Mouse (Mus musculus) mesoderm, embryonic 11.5 days (tissue): ENCODE measurements at regions not wholly inside any gene's neighbourhood (a gene's known extent, or its start where the extent isn't known, plus 50 kb on each side); places are given as distances from the start of the nearest gene placed in this dataset.

Source experiments
- DNase-seq: peaks from one replicate; pipeline ENCODE4 v3.0.0-alpha.2; 2012; ENCODE audit warnings: low read depth, low spot score

DNA sequence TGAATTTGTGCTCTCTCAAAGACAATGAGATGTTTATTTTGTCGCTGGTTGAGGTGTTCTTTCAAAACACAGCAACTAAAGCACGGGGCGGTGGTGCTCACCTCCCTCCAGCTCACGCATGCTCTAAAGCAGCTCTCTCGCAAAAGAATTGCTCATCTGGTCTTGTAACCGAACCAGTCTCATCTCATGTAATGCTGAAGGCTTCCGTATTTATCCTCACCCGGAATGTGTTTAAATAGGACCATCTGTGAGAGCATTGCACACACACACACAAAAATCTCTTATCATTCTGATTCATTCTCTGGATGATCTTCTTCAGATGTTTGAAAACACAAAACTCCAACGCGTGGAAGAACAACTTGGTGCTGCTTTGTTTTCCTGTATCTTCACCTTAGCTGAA, 138.4 kb downstream of the Irs2 start:
- no peak for DNase-seq

DNA sequence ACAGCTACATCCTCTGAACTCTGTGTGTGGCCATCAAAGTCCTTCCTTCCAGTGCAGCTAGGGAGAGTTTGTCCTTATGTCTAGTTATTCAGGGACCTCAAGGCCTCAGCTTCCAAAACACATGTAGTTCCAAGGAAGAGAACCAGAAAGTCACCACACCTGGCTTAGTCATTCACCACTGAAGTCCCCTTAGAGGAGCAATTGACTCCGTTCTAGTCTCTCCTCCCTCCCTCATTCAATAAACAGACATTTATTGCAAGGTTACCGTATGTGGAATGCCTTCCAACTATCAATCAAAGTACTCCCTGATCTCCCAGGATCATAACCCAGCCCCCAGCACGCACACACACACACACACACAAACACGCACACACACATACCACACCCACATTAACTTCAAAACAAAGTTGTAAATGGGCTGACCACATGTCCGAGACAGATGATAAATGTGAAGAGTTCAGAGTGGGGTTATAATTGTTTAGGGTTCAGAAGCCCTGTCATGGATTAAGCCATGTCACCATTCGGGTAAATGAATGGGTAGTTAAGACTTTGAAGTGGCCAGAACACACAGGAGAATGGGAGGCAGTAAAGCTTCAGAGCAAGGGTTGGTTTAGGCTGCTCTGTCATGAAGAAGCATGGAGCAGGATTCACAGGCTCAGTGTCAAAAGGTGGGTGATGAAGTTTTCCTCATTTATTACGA, 141.4 kb downstream of the Irs2 start:
- peak; percentile 47 for DNase-seq

DNA sequence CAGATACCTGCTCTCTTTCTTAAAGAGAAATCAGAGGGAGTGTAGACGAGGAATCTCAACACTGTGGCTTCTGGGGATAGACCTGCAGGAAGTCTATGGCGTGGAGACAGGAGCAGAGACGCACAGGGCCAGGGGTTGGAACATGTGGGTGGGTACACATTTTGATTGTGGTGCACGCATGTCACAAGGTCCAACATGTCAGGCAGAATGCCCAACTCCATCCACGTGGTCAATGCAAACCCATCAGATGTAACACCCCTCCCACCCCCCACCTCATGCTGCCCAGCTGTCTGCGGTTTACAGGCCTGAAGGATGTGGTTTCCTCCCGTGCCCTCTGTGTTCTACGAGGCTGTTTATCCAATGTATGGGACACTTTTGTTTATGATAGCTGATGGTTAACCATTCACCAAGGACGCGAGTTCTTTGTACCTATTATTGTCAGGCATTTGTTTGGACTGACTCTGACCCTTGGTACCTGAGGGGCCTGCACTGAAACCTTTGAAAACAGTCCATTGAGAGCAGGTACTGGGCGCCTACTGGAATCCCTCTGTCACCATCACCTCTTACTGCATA, 142.2 kb downstream of the Irs2 start:
- no peak for DNase-seq

DNA sequence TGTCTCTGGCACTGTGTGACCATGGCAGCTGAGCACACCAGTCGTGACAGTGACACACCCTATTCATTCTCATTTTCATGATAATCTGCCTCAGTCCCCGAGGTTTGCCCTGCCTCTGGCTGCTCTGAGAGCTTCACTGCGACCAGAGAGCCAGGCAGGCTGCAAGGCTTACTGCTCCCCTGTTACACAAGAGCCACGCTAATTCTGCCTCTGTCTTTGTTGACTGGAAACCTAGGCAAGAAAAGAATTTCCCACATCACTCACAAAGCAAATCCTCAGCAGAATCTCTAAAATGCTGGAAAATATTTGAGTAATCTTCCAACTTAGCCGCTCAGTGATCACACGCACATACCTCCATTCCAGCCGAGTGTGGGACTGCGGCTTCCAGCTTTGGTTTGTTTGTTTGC, 142.8 kb downstream of the Irs2 start:
- no peak for DNase-seq

DNA sequence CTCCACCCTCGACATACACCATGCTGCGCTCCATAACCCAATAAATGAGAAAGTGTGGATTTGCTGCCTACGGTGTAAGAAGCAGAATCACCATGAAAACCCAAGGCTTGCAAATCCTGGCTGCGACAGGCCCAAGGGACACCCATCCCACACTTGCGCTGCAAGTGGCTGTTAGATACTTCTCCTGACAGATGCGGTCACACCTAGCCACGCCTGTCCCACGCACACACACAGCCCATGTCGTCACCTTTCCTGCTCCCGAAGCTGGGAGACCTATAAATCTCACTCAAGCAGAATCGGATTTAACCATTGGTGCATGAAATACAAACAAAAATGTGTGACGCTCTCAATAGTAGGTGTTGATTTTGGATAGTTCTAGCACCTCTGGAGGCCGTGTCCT, 145.8 kb downstream of the Irs2 start:
- no peak for DNase-seq

DNA sequence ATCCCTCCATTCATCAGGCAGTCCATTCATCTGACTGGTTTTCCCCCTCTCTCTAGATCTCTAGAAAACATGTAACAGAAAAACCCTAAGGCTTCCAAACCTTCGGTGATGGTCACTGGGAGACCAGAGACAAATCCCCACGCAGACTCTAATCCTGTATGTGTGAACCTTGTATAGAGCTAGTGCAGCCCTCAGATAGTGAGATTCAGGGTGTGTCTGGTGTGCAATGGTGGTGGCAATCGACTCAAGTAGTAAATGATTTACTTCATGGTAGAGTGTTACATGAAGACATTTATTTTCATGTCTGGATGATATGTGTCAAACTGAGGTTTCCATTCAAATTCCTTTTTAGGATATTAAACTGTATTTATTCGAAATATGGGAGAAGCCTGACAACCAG, 147.4 kb downstream of the Irs2 start:
- DNase-seq, result no peak

DNA sequence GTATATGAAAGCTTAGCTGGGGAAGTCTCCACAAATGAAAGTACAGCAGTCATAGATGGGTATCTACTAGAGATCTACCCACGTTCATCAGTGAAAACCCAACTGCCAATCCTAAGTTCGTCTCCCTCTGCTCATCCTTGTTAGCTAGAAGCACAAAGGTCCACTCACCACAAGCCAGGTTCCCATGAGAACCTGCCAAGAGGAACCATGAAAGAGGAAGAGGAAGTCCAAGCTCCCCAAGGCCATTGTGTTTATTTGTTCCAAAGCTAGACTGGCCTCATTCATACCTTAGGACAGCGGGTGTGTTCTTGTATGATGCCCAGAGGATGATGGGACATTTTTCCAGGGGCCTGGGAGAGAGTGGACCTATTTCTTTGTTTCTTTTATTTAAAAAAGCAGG, 150.4 kb downstream of the Irs2 start:
- no peak for DNase-seq

DNA sequence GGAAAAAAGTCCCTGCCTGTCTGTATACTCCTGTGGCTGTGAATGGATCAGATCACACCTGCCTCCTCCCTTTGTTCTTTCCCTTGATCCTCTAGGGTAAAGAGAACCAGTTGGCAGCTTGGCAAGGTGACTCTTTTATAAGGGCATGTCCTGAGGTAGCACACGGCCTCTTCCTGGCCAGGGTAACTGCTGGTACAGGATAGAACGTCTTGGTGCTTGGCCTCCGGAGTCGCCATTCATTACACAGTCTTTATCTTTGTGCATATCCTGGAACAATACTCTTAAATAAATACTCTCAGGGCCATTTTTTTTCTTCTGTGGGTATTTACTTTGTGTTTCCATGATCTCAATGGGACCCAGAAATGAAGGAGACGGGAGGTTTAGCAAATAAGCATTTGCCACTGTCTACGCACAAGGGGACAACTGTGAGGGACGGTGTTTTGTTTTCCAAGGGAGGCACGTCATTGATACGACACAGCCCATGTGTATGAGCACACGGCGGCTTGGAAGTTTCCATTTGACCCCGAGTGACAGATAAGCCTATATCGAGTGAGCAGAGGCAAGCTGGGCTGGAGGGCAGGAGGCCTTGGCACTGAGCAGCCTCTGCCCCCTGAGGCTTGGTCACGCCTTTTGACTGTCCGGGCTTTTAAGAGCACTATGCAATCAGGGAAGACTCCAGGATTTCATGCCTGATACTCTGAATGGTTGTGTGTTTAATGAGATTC, 151.1 kb downstream of the Irs2 start:
- DNase-seq, result no peak

DNA sequence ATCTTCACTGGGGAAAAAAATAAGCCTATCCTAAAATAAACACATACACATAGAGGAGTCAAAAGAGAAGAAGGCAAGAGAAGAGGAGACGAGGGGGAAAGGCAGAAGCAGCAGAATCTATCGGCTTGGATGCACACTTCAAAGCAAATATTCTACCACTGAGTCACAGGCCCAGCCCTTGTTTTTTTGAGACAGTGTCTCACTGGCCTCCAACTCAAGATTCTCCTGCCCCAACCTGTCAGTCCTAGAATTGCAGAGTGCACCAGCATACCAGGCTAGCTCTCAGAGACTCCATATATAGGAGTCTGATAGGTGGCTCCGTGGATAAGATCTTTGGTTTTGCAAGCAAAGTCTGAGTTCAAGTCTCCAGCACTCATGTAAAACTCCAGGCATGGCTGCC, 152.6 kb downstream of the Irs2 start:
- DNase-seq, result no peak

DNA sequence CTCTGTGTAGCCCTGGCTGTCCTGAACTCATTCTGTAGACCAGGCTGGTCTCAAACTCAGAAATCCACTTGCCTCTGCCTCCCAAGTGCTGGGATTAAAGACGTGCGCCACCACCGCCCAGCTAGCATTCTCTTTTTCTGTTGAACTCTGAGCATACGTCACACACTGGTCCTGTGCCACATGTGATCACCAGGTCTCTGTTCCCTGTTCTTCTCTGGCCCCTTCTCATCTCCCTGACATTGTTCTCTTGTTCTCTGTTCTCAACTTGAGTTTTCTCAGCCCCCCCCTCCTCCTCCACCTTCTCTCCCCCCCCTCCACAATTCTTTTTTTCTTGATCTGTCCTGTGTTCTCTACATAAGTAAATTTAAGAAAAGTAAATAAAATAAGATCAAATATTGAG, 153.1 kb downstream of the Irs2 start:
- DNase-seq, result no peak

DNA sequence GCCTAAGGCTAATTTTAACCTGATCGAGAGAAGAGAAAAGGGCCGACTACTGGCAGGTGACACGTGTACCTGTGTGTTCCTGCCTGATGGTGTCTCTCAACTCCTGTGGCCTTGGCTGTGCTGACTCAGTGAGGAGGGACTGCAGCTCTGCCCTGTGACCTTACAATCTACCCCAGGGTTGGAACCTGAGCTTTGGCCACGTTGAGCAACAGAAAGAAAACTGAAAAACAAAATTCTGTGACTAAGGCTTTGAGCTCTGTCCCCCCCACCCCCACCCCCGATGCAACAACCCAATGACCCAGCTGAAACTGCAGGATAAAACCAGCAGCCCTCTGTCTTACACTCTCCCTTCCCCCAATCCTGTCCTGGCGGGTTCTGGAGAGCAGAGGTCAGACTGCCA, 153.7 kb downstream of the Irs2 start:
- no peak for DNase-seq

DNA sequence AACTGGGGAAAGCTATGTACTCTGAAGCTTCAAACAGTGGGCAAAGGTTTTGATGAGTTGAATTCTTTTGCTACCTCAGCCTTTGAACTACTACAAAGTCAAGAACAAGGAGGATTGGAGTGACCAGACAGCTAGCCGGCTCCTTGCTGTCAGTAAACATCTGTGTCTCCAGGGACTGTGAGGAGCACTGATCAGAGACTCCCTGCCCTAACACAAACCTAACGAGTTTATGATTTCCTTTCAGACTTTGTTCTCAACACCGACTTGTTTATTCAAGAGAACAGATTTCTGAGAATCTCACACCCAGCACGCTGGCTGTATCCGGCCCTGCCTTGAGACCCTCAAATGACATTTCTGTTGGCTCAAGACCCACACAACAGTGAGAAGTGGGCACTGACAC, 154.4 kb downstream of the Irs2 start:
- no peak for DNase-seq

DNA sequence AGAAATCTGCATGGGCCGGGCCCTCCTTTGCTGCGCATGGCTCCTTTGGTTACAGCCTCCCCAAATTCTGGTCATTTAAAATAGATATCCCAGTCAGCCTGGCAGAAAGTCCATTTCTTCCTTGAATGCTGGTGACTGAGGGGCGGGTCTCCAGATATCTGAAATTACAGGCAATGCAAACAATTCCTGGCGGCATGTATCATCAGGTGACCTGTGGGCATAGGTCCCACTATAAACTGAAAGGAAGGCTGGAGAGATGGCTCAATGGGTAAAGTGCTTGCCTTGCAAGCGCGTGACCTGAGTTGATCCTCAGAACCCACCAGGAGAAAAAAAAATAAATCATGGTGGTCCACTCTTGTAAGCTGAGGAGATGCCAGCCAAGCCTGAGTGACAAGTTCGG, 158.3 kb downstream of the Irs2 start:
- DNase-seq, result no peak

DNA sequence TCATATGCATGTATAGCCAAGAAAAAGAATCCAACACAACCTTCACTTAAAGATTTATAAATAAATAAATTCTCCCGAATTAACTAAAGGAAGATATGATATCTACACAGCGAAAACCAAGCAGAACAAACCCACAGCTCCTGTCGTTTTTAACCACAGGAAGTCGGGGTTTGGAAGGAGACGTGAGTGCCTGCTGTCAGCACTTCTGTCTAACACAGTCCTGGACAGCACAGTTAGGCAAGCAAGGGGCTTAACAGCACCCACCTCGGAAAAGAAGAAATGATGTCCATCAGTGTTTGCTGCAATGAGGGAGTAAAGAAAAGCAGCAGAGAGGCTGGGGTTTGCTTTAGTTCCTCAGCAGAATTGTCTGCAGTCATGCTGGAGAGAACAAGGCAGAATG, 162.7 kb downstream of the Irs2 start:
- DNase-seq, result no peak

DNA sequence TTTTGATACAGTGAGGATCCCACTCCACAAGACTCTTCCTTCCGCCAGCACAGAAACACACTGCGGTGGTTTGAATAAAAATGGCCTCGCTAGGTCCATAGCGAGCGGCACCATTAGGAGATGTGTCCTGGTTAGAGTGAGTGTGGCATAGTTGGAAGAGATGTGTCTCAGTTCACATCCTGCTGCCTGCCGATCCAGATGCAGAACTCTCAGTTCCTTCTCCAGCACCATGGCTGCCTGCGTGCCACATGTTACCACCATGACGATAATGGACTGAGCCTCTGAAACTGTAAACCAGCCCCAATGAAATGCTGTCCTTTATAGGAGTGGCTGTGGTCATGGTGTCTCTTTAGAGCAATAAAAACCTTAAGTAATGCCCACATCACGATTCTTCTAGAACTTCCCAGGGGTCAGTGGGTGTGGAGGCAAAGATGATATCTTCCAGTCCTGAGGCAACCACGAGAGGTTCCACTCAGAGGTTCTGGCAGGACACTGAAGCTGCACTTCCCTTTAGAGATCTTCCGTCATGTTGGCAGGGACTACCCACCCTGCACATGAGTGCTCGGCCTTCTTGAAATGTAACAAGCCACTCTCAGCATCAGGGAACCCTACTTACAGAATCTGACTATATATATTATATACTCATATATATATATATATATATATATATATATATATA, 167.3 kb downstream of the Irs2 start:
- DNase-seq, result no peak

DNA sequence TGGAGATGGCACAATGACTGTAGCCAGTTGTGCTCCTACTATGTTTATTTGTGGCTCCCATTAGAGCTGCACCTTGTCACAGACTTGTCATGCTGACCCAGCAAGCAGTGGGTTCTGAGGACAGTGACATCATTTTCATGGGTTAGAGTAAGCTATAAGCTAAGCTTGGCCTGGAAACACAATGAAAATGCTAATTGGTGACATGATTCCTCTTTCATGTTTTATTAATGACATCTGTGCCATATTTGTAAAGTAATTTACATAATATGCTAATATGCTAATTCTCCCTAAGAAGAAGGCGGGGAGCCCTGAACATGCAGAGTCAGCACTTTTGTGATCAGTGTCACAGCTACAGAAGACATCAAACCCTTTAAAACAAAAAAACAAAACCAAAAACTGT, 168.2 kb downstream of the Irs2 start:
- no peak for DNase-seq

DNA sequence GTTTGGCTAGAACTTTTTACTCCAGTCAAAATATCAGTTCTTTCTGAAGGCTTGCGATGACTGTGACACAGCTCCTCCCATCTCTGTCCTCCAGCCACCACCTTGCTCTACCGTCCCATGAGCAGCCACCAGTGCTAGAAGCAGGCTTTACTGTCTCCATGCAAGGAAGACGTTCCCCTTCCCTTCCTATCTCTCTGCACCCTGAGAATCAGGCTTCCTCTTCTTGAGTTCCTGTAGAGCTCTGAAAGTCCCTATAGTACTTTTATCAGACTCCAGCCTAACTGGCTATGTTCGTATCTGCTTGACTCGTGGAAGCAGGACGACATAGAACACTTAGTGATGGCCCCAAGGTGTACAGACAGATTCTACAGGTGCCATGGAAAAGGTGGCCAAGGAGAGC, 173.2 kb downstream of the Irs2 start:
- DNase-seq, result no peak

DNA sequence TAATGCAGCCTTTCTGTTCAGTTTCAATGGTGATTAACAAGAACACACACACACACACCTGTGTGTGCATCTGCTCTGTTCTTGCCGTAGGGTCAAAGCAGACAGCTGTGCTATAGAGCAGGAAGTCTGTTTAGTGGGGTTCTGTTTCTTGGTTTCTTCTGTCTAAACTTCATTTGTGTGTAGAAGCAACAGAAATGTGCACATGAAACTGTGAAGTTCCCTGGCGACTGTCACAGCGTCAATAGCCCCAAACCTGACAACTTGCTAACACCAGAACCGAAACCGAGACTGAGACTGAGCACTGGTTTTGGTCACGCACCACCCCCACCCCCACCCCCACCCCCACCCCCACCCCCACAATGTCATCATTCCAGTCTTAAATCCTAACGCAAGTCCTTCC, 176.4 kb downstream of the Irs2 start:
- DNase-seq, result no peak

DNA sequence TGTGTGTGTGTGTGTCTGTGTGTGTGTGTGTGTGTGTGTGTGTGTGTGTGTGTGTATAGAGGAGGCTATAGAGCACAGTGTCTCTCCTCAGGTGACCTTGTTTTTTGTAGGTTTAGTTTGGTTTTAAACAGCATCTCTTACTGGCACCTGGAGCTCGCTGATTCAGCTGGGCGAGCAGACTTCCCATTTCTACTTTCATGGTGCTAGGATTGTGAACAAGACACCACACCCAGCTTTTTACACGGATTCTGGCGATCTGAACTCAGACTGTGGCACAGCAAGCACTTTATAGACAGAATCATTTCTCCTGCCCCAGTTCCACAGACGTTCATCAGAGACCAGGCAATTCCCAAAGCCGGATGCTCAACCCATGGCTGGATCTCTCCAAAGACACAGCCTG, 177.0 kb downstream of the Irs2 start:
- DNase-seq, result no peak

DNA sequence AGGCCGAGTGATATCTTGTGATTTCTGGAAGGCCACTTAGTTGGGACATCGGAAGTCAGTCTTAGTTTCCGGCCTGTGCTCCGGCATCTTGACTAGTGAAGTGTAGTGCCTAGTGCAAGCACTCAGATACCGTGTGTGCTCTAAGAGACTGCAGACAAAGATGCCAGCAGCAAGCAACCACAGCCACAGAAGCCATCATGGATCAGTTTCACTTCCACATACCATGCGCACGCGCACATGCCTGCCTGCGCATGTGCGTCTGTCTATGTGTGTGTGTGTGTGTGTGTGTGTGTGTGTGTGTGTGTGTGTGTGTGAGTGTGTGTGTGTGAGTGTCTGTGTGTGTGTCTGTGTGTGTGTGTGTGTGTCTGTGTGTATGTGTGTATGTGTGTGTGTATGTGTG, 177.4 kb downstream of the Irs2 start:
- DNase-seq, result no peak

DNA sequence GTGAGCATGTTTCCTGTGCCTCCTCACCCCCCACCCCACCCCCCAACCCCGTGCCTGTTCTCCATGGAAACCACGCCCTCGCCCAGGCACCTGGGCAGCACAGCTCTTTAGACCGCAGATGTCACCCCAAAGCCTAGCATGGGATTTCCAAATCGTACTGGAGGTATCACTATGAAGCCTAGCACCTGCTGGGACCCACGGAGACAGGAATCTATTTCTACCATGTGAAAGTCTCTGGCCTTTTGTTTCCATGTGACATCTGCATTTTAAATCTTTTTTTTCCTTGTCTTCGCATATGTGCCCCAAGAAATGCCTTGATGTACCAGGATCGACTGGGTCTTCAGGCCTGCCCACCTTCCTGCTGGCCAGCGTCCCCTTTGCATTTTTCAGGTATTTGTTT, 179.7 kb downstream of the Irs2 start:
- DNase-seq, result no peak

DNA sequence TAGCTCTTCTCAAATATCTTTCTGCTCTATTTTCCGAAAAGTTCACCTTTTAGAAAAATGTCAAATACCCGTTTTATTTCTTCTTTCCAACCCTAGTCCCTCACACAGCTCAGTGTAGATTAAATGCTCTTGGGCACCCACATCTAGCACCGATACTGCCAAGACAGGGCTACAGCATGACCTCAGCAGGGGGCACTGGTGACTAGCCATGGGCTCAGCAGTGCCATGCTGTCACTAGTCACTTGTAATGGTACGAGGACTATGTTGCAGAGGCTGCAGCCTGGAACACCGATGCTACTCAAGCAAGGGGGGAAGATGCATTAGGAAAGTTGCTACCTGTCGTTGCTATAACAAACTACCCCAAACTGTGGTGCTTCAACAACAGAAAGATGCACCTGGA, 180.7 kb downstream of the Irs2 start:
- DNase-seq, result no peak

DNA sequence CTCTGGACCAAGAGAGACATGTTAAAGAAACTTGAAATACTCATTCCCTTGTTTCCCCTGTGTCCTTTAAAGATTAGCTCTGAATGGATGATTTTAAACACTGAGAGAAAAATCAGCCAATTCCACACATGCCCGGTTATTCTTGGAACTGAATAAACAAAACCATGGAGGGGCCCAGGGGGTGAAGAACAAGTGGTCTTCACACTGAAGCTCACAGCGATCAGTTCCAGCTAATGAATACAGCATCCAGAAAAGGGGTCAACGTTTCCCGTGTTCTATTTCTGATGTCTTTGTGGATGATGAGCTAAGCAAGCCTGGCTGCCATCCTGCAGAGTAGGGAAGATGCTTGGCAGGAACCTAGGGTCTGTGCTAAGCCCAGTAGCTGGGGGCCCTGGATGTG, 182.3 kb downstream of the Irs2 start:
- DNase-seq, result no peak
